Mouse (Mus musculus): ENCODE results near the gene Tln1.

GRCm38 (mm10) chr4:43533270-43533669 lies 29.2 kb downstream of the Tln1 start:
- no peak for TF ChIP-seq CTCF (IDR thresholded peaks at IDR 0.05; ENCODE audit: control insufficient read depth, insufficient read depth, insufficient replicate concordance, low read depth, low read length)
- TF ChIP-seq POLR2A (IDR thresholded peaks at IDR 0.05; ENCODE audit: control insufficient read depth, low read depth, low read length) = no peak
